Mouse (Mus musculus): ENCODE measurements at regions not wholly inside any gene's neighbourhood (a gene's known extent, or its start where the extent isn't known, plus 50 kb on each side); places are given as distances from the start of the nearest gene placed in this dataset.
"Not testable (repeated sequence)": the region's sequence is repeated elsewhere in the genome, so short reads cannot be mapped to it uniquely, and the experiment has no call there.

- Histone ChIP-seq H3K9me3 (ENCODE audit: low read depth, low read length) (peaks cover 73% of the 10 kb centered on the region), H3K4me2 (no peak overlapping the region), H3K9ac (no peak overlapping the region), H3K36me3 (ENCODE audit: insufficient read depth) (no peaks in the 10 kb centered on the region), H3K4me3 (ENCODE audit: low read depth, low read length) (no peak overlapping the region), H3K27ac (ENCODE audit: low read depth) (no peak overlapping the region), H3K4me1 (ENCODE audit: insufficient read depth) (no peaks in the 10 kb centered on the region), H3K27me3 (ENCODE audit: insufficient read depth, low read length) (no peaks in the 10 kb centered on the region)
- 80% methylated on average over 1 of the region's 1 CpGs for WGBS
- DNase-seq = no peak
- no peak for ATAC-seq (ENCODE audit: insufficient read depth)
- TF ChIP-seq CTCF (IDR thresholded peaks at IDR 0.05; ENCODE audit: low read depth) = no peak
Observed at GRCm38 (mm10) chr4:3055396-3055795, 111.7 kb upstream of the Vmn1r2 start.

- Histone ChIP-seq H3K9ac (no peak overlapping the region), H3K27me3 (ENCODE audit: insufficient read depth, low read length) (no peaks in the 10 kb centered on the region), H3K9me3 (ENCODE audit: low read depth, low read length) (peaks cover 61% of the 10 kb centered on the region), H3K4me1 (ENCODE audit: insufficient read depth) (no peaks in the 10 kb centered on the region), H3K4me3 (ENCODE audit: low read depth, low read length) (no peak overlapping the region), H3K4me2 (no peak overlapping the region), H3K36me3 (ENCODE audit: insufficient read depth) (no peaks in the 10 kb centered on the region), H3K27ac (ENCODE audit: low read depth) (no peak overlapping the region)
- no peak for TF ChIP-seq CTCF (IDR thresholded peaks at IDR 0.05; ENCODE audit: low read depth)
- WGBS = 57% methylated on average over 2 of the region's 2 CpGs
- ATAC-seq (ENCODE audit: insufficient read depth) (0 out of 2 replicates have a peak, but pooled peaks have one; percentile 2), DNase-seq (no peak)
Observed at GRCm38 (mm10) chr4:3059511-3060054, 107.5 kb upstream of the Vmn1r2 start.

- ATAC-seq (ENCODE audit: insufficient read depth) (no peak), DNase-seq (no peak)
- TF ChIP-seq CTCF (IDR thresholded peaks at IDR 0.05; ENCODE audit: low read depth) = no peak
- WGBS = 57% methylated on average over 2 of the region's 2 CpGs
- Histone ChIP-seq H3K36me3 (ENCODE audit: insufficient read depth) (no peaks in the 10 kb centered on the region), H3K9me3 (ENCODE audit: low read depth, low read length) (peaks cover 63% of the 10 kb centered on the region), H3K9ac (no peak overlapping the region), H3K4me1 (ENCODE audit: insufficient read depth) (no peaks in the 10 kb centered on the region), H3K4me3 (ENCODE audit: low read depth, low read length) (no peak overlapping the region), H3K4me2 (no peak overlapping the region), H3K27ac (ENCODE audit: low read depth) (no peak overlapping the region), H3K27me3 (ENCODE audit: insufficient read depth, low read length) (no peaks in the 10 kb centered on the region)
Observed at GRCm38 (mm10) chr4:3062027-3062605, 105.0 kb upstream of the Vmn1r2 start.

GRCm38 (mm10) chr4:3063966-3064365 lies 103.2 kb upstream of the Vmn1r2 start:
- Histone ChIP-seq H3K4me3 (ENCODE audit: low read depth, low read length) (no peak overlapping the region), H3K27me3 (ENCODE audit: insufficient read depth, low read length) (no peaks in the 10 kb centered on the region), H3K36me3 (ENCODE audit: insufficient read depth) (no peaks in the 10 kb centered on the region), H3K27ac (ENCODE audit: low read depth) (no peak overlapping the region), H3K4me1 (ENCODE audit: insufficient read depth) (no peaks in the 10 kb centered on the region), H3K9ac (no peak overlapping the region), H3K4me2 (no peak overlapping the region), H3K9me3 (ENCODE audit: low read depth, low read length) (peaks cover 76% of the 10 kb centered on the region)
- 46% methylated on average over 3 of the region's 3 CpGs for WGBS
- DNase-seq (no peak), ATAC-seq (ENCODE audit: insufficient read depth) (no peak)
- no peak for TF ChIP-seq CTCF (IDR thresholded peaks at IDR 0.05; ENCODE audit: low read depth)

- no peak overlapping the region for H3K9ac ChIP-seq
- H3K4me3 ChIP-seq (ENCODE audit: low read depth, low read length) = no peak overlapping the region
- ATAC-seq (ENCODE audit: insufficient read depth) (no peak), DNase-seq (no peak)
- no peaks in the 10 kb centered on the region for H3K4me1 ChIP-seq (ENCODE audit: insufficient read depth)
- TF ChIP-seq CTCF (IDR thresholded peaks at IDR 0.05; ENCODE audit: low read depth) = no peak
- H3K4me2 ChIP-seq = no peak overlapping the region
- no peak overlapping the region for H3K27ac ChIP-seq (ENCODE audit: low read depth)
- WGBS = 36% methylated on average over 3 of the region's 3 CpGs
- no peaks in the 10 kb centered on the region for H3K27me3 ChIP-seq (ENCODE audit: insufficient read depth, low read length)
- peaks cover 77% of the 10 kb centered on the region for H3K9me3 ChIP-seq (ENCODE audit: low read depth, low read length)
- H3K36me3 ChIP-seq (ENCODE audit: insufficient read depth) = no peaks in the 10 kb centered on the region
Observed at GRCm38 (mm10) chr4:3064571-3064970, 102.5 kb upstream of the Vmn1r2 start.

- 76% methylated on average over 3 of the region's 3 CpGs for WGBS
- not testable (repeated sequence) for DNase-seq
- peaks cover 77% of the 10 kb centered on the region for H3K9me3 ChIP-seq (ENCODE audit: low read depth, low read length)
Observed at GRCm38 (mm10) chr4:3065335-3065734, 101.8 kb upstream of the Vmn1r2 start.

GRCm38 (mm10) chr4:3066051-3066736 lies 100.9 kb upstream of the Vmn1r2 start:
- Histone ChIP-seq H3K27me3 (ENCODE audit: insufficient read depth, low read length) (no peaks in the 10 kb centered on the region), H3K4me1 (ENCODE audit: insufficient read depth) (no peaks in the 10 kb centered on the region), H3K9me3 (ENCODE audit: low read depth, low read length) (peaks cover 77% of the 10 kb centered on the region), H3K27ac (ENCODE audit: low read depth) (no peak overlapping the region), H3K4me3 (ENCODE audit: low read depth, low read length) (no peak overlapping the region), H3K36me3 (ENCODE audit: insufficient read depth) (no peaks in the 10 kb centered on the region), H3K4me2 (no peak overlapping the region), H3K9ac (no peak overlapping the region)
- ATAC-seq (ENCODE audit: insufficient read depth) (no peak), DNase-seq (no peak)
- no peak for TF ChIP-seq CTCF (IDR thresholded peaks at IDR 0.05; ENCODE audit: low read depth)
- WGBS = 74% methylated on average over 5 of the region's 5 CpGs

More at GRCm38 (mm10) chr4:3065335-3065734, 101.8 kb upstream of the Vmn1r2 start:
- H3K27ac ChIP-seq (ENCODE audit: low read depth); H3K4me2 ChIP-seq; H3K4me3 ChIP-seq (ENCODE audit: low read depth, low read length); H3K4me1 ChIP-seq (ENCODE audit: insufficient read depth); H3K27me3 ChIP-seq (ENCODE audit: insufficient read depth, low read length); ATAC-seq (ENCODE audit: insufficient read depth); H3K36me3 ChIP-seq (ENCODE audit: insufficient read depth); H3K9ac ChIP-seq: not testable (repeated sequence)
